Mouse (Mus musculus): ENCODE results near the gene Lactb.

- no peak for TF ChIP-seq CTCF (IDR thresholded peaks at IDR 0.05; ENCODE audit: extremely low read depth, insufficient read length, insufficient replicate concordance, low read depth, low read length)
- TF ChIP-seq POLR2A (IDR thresholded peaks at IDR 0.05; ENCODE audit: low read depth, low read length) = no peak
These were observed 26.2 kb upstream of the Lactb start for GRCm38 (mm10) chr9:67001506-67001905.

Data from small intestine, adult 2 months (tissue).